Mouse (Mus musculus) lung, embryonic 15.5 days (tissue): ENCODE data around the gene Rhoc. TPM values are rescaled to one million over a fixed set of nuclear protein-coding genes. Genes with fewer than 3 reads are reported as not detected.
"Not testable (repeated sequence)": the region's sequence is repeated elsewhere in the genome, so short reads cannot be mapped to it uniquely, and the experiment has no call there.

Experiments used
- ATAC-seq: fragments of 200-750 bp; cut with Nextera tagmentation; 2 replicates; pipeline ENCODE4 v1.8.0; 2017; ENCODE audit warnings: moderate number of reproducible peaks, borderline replicate concordance; ENCODE audit not compliant: low FRiP score, low TSS enrichment; ENCODE audit errors: extremely low read depth
- H3K27ac ChIP-seq: fragments of 300-500 bp; sonication (generic); 2 replicates; pipeline ENCODE4 v1.5.1; 2015; ENCODE audit warnings: moderate library complexity, mild to moderate bottlenecking, inconsistent platforms
- H3K27me3 ChIP-seq: fragments of 300-500 bp; sonication (generic); 2 replicates; pipeline ENCODE4 v1.6.1; 2015; ENCODE audit warnings: inconsistent platforms
- H3K36me3 ChIP-seq: fragments of 300-500 bp; sonication (generic); 2 replicates; pipeline ENCODE4 v1.6.1; 2015; ENCODE audit warnings: inconsistent platforms
- H3K4me1 ChIP-seq: fragments of 300-500 bp; sonication (generic); 2 replicates; pipeline ENCODE4 v1.6.1; 2015; ENCODE audit warnings: inconsistent platforms
- H3K4me2 ChIP-seq: fragments of 300-500 bp; sonication (generic); 2 replicates; pipeline ENCODE4 v1.6.1; 2015; ENCODE audit warnings: inconsistent platforms, mild to moderate bottlenecking, moderate library complexity
- H3K4me3 ChIP-seq: fragments of 300-500 bp; sonication (generic); 2 replicates; pipeline ENCODE4 v1.5.1; 2015; ENCODE audit warnings: mild to moderate bottlenecking, inconsistent platforms
- H3K9ac ChIP-seq: fragments of 300-500 bp; sonication (generic); 2 replicates; pipeline ENCODE4 v1.6.1; 2015; ENCODE audit warnings: inconsistent platforms
- H3K9me3 ChIP-seq: fragments of 300-500 bp; sonication (generic); 2 replicates; pipeline ENCODE4 v1.6.1; 2016; ENCODE audit warnings: inconsistent platforms
- WGBS: fragments of 180-500 bp; shearing (Covaris S2); methylation state at CpG from one replicate; pipeline ENCODE4 v1.1.7; 2015; 5-methylcytosine and 5-hydroxymethylcytosine counted together
- polyA plus RNA-seq: library from polyadenylated mRNA; unstranded; fragments of >200 nt; fragmentation: Nextera tagmentation; extraction: Ambion mirVana; gene quantifications from 2 replicates; pipeline ENCODE4 v1.2.1, GENCODE M21; 2015

Rhoc gene
- polyA plus RNA-seq, 1 experiment from 2014 or later, result 151 TPM

DNA sequence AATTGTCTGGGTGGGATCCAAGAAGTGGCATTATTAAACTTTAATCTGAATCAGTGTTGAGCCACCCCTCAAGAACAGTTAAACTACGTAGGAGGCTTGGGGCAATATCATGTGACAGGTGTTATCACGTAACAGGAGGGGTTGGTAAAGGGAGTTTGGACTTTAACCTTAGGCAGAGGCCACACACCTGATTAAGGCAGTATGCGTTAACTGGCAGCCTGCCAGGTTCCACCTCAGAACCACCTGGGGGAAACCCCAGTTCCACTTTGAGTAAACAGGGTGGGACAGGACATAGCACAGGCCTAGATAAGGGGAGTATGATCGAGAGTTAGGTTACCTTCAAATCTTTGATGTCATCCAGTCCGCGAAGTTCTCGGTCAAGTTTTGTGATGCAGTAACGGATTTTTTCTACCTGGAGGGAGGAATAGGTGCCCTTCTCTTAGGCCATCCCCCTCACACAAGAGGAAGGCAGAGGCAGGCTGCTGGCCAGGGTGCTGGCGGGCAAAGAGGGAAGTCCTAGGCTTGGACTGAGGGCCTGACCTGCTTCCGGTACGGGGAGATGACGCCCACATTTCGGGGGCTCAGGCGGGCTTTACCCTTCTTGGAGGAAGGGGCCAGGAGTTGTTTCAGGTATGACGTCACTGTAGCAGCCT is 8.4 kb downstream of the Rhoc start:
- WGBS, result 62% methylated on average over 15 of the region's 15 CpGs

GRCm38 (mm10) chr3:104800681-104801080 is 12.5 kb downstream of the Rhoc start:
- no peak overlapping the region for H3K4me3 ChIP-seq
- no peak overlapping the region for H3K9ac ChIP-seq
- 94% methylated on average over 11 of the region's 11 CpGs for WGBS
- no peak overlapping the region for H3K4me2 ChIP-seq
- no peaks in the 10 kb centered on the region for H3K27me3 ChIP-seq
- H3K4me1 ChIP-seq, result peaks cover 12% of the 10 kb centered on the region; the same call in 1 of the 2 replicates
- ATAC-seq, result no peak
- peaks cover 75% of the 10 kb centered on the region for H3K36me3 ChIP-seq
- H3K27ac ChIP-seq, result no peak overlapping the region
- no peaks in the 10 kb centered on the region for H3K9me3 ChIP-seq

More for the DNA sequence above, 8.4 kb downstream of the Rhoc start:
- Histone ChIP-seq H3K4me1 (peaks cover 52% of the 10 kb centered on the region), H3K9ac (no peak overlapping the region), H3K36me3 (peaks cover 68% of the 10 kb centered on the region), H3K27ac (peak overlapping the region; percentile 90; the same call in 1 of the 2 replicates), H3K4me2 (no peak overlapping the region), H3K27me3 (no peaks in the 10 kb centered on the region), H3K4me3 (no peak overlapping the region), H3K9me3 (no peaks in the 10 kb centered on the region)
- no peak for ATAC-seq

DNA sequence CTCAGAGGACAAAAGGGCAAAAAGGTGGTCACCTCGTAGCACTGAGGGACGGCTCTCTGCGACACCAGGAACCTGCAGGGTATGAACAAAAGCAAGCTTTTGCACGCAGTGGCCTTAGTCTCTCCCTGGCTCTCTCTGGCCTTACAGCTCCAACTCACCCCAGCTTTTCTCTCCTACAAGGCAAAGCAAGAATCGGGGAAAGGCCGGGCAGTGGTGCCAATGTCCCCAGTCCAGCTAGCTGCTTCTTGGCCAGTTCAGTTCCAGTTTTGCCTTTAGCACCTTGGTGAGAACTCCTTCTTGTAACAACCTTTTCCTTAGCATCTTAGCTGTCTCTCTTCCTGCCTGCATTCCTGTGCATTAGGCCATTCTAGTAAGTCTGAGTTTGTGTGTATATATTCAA is 13.3 kb downstream of the Rhoc start:
- Histone ChIP-seq H3K27ac (no peak overlapping the region), H3K4me2 (no peak overlapping the region), H3K36me3 (peaks cover 68% of the 10 kb centered on the region), H3K4me1 (peaks cover 4% of the 10 kb centered on the region; the same call in 1 of the 2 replicates), H3K9me3 (no peaks in the 10 kb centered on the region), H3K9ac (no peak overlapping the region), H3K27me3 (no peaks in the 10 kb centered on the region), H3K4me3 (no peak overlapping the region)
- no peak for ATAC-seq
- 88% methylated on average over 6 of the region's 6 CpGs for WGBS

GRCm38 (mm10) chr3:104804312-104804711 is 16.1 kb downstream of the Rhoc start:
- Histone ChIP-seq H3K4me2 (no peak overlapping the region), H3K9ac (no peak overlapping the region), H3K4me1 (no peaks in the 10 kb centered on the region), H3K27me3 (no peaks in the 10 kb centered on the region), H3K9me3 (no peaks in the 10 kb centered on the region), H3K4me3 (no peak overlapping the region), H3K36me3 (peaks cover 47% of the 10 kb centered on the region), H3K27ac (no peak overlapping the region)
- no peak for ATAC-seq
- WGBS, result 93% methylated on average over 10 of the region's 10 CpGs

DNA sequence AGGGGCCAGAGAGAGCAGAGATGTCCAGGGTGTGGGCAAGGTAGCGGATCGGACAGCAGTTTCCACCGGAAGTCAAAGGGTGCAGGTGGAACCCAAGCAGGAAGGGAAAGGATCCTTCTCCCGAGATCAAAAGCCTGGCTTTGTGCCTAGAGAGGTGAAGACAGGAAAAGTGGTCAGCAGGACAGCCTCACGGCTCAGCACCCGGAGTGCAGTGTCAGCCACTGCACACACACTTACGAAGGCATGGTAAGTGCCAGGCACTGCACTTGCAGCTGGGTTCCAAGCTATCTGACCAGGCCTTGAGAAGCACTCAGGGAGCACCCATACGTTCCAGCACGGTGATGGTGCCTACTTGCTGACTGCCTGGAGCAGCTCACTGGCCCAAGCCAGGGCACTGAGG is 17.4 kb downstream of the Rhoc start:
- H3K9me3 ChIP-seq, result no peaks in the 10 kb centered on the region
- no peaks in the 10 kb centered on the region for H3K4me1 ChIP-seq
- no peak overlapping the region for H3K27ac ChIP-seq
- ATAC-seq, result no peak
- H3K4me3 ChIP-seq, result no peak overlapping the region
- H3K9ac ChIP-seq, result no peak overlapping the region
- no peaks in the 10 kb centered on the region for H3K27me3 ChIP-seq
- no peak overlapping the region for H3K4me2 ChIP-seq
- WGBS, result 66% methylated on average over 9 of the region's 9 CpGs
- H3K36me3 ChIP-seq, result peaks cover 35% of the 10 kb centered on the region

DNA sequence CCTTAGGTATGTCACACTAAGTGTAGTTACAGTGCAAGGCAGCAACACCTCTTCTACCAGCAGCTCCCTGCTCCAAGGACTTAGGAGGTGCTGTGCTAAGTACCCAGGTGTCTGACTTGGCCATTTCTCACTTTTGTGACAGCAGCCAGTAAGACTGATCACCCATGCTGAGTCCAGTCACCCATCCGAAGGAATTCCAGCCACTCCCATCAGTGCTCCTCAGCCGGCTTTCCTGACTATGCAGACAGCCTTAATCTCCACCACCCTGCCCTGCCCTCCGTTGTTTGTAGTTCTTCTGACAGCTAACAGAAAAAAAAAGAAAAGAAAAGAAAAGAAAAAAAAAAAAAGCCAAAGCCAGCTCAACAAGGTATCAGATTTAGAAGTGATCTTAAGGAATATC is 23.6 kb downstream of the Rhoc start:
- H3K27ac ChIP-seq, result no peak overlapping the region
- peaks cover 17% of the 10 kb centered on the region for H3K4me1 ChIP-seq
- 35% methylated on average over 3 of the region's 3 CpGs for WGBS
- H3K9me3 ChIP-seq, result no peaks in the 10 kb centered on the region
- no peak overlapping the region for H3K4me2 ChIP-seq
- no peak for ATAC-seq
- H3K27me3 ChIP-seq, result no peaks in the 10 kb centered on the region
- H3K9ac ChIP-seq, result no peak overlapping the region
- no peaks in the 10 kb centered on the region; the same call in 1 of the 2 replicates for H3K36me3 ChIP-seq
- no peak overlapping the region for H3K4me3 ChIP-seq

DNA sequence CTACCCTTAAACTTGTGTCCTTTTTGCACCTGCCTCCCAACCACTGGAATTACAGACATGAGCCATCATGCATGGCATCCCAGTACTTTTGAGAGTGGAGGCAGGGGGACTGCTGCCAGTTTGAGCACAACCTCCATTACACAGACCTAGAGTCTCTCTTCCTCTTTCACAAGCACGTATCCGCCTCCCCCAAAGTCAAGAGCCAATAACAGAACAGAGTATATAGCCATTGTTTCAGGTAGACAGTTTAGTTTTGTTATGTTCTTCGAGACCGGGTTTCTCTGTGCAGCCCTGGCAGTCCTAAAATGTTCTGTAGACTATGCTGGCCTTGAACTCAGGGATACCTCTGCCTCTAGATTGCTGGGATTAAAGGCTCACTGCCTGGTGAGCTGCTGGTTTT is 24.1 kb downstream of the Rhoc start:
- no peaks in the 10 kb centered on the region; the same call in 1 of the 2 replicates for H3K36me3 ChIP-seq
- peaks cover 22% of the 10 kb centered on the region for H3K4me1 ChIP-seq
- H3K4me2 ChIP-seq, result no peak overlapping the region
- H3K27me3 ChIP-seq, result no peaks in the 10 kb centered on the region
- 88% methylated on average over 4 of the region's 4 CpGs for WGBS
- H3K9me3 ChIP-seq, result no peaks in the 10 kb centered on the region
- H3K9ac ChIP-seq, result no peak overlapping the region
- no peak overlapping the region for H3K27ac ChIP-seq
- no peak overlapping the region for H3K4me3 ChIP-seq
- ATAC-seq, result no peak

GRCm38 (mm10) chr3:104813227-104813626 is 25.1 kb downstream of the Rhoc start:
- 90% methylated on average over 7 of the region's 7 CpGs for WGBS
- H3K27ac ChIP-seq, H3K9me3 ChIP-seq, H3K4me3 ChIP-seq, ATAC-seq, H3K27me3 ChIP-seq, H3K36me3 ChIP-seq, H3K4me2 ChIP-seq, H3K9ac ChIP-seq: not testable (repeated sequence)
- H3K4me1 ChIP-seq, result peaks cover 22% of the 10 kb centered on the region

DNA sequence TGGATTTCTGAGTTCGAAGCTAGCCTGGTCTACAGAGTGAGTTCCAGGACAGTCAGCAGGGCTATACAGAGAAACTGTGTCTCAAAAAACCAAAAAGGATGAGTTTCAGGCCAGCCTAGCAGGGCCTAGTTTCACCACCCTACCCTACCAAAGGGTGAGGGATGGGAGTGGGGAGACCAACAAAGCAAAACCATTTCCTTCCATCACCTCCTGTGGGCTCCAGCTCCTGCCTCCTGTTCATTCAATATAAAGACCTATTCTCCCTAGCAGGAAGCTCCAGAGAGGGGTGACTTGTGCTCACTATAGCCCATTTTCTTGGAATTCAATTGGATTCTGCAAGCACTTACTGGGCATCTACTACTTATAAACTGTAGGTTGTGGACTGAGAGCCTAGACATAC is 26.6 kb downstream of the Rhoc start:
- Histone ChIP-seq H3K4me2 (no peak overlapping the region), H3K4me3 (no peak overlapping the region), H3K4me1 (peaks cover 33% of the 10 kb centered on the region), H3K9me3 (no peaks in the 10 kb centered on the region), H3K36me3 (no peaks in the 10 kb centered on the region; the same call in 1 of the 2 replicates), H3K27ac (no peak overlapping the region), H3K9ac (no peak overlapping the region), H3K27me3 (no peaks in the 10 kb centered on the region)
- WGBS, result 100% methylated on average over 1 of the region's 1 CpGs
- no peak for ATAC-seq

DNA sequence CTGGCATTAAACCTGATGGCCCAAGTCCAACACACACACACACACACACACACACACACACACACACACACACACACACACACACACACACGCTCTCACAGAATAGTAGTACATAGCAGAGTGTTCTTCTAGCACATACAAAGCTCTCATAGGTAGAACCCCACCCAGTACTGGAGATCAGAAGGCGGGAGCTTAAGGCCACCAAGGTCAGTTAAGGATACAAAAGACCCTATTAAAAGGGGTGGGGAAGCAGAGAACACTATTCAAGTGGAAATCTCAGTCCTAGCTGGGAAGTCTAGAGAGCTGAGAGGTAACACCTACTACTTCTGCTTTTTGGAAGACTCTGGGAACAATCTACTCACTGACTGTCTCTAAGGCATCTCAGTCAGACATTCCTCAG is 27.2 kb downstream of the Rhoc start:
- no peak for ATAC-seq
- WGBS, result 84% methylated on average over 2 of the region's 2 CpGs
- peaks cover 33% of the 10 kb centered on the region for H3K4me1 ChIP-seq

DNA sequence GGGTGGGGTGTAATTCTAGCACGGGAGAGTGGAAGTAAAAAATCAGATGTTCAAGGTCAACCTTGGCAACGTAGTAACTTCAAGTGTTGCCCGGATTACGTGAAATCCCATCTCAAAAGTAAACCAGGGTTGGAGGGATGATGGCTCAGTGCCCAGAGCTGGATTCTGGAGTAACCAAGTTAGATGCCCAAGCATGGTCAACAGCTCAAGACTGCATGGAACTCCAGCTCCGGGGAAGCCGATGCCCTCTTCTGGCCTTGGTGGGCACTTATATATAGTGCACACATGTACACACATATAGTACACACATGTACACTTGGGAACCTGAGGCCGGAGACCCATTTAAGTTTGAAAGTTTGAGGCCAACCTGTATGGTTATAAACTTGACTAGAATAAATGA is 28.0 kb downstream of the Rhoc start:
- no peak for ATAC-seq
- Histone ChIP-seq H3K4me1 (peaks cover 33% of the 10 kb centered on the region), H3K36me3 (peaks cover under 1% of the 10 kb centered on the region; the same call in 1 of the 2 replicates), H3K4me3 (no peak overlapping the region), H3K27ac (no peak overlapping the region), H3K27me3 (no peaks in the 10 kb centered on the region), H3K4me2 (no peak overlapping the region), H3K9ac (no peak overlapping the region), H3K9me3 (no peaks in the 10 kb centered on the region)
- 91% methylated on average over 7 of the region's 7 CpGs for WGBS

More for the DNA sequence above, 27.2 kb downstream of the Rhoc start:
- no peak overlapping the region for H3K9ac ChIP-seq
- no peak overlapping the region for H3K4me2 ChIP-seq
- no peaks in the 10 kb centered on the region; the same call in 1 of the 2 replicates for H3K36me3 ChIP-seq
- no peaks in the 10 kb centered on the region for H3K9me3 ChIP-seq
- no peak overlapping the region for H3K27ac ChIP-seq
- no peaks in the 10 kb centered on the region for H3K27me3 ChIP-seq
- no peak overlapping the region for H3K4me3 ChIP-seq

DNA sequence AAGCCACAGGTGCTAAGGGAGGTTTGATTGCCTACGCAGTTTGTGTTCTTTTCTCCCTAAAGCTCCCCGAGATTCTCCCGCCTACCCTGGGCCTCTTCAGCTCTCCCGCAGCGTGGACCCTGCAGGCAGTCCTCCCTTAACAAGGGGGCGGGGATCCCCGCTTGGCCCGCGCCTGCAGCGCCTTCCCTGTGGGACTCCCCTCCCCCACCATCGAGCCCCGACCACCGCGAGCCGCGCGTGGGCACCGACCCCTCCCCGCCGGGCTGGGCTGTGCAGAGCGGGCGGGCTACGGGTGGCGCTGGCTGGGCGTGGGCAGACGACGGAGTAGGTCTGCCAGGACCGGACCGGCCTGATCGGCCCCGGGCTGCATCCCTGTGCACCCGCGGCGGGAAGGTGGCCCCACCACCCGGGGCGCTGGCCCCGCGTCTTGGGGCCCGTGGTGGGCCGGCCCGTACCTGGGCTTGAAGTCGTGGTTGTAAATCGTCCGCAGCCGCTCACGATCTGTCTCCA is 29.4 kb downstream of the Rhoc start:
- H3K4me1 ChIP-seq, result peaks cover 33% of the 10 kb centered on the region
- peak; percentile 81 for ATAC-seq
- H3K36me3 ChIP-seq, result peaks cover 10% of the 10 kb centered on the region; the same call in 1 of the 2 replicates
- H3K9ac ChIP-seq, result peak overlapping the region; percentile 85
- H3K4me2 ChIP-seq, result peak overlapping the region; percentile 69
- 0% methylated on average over 45 of the region's 46 CpGs for WGBS
- peak overlapping the region; percentile 79 for H3K4me3 ChIP-seq
- peak overlapping the region; percentile 93 for H3K27ac ChIP-seq
- no peaks in the 10 kb centered on the region for H3K27me3 ChIP-seq
- no peaks in the 10 kb centered on the region for H3K9me3 ChIP-seq
